Mouse (Mus musculus) CH12.LX (cell line): ENCODE measurements around the gene Scarb1.

Experiments
- CHD1 ChIP-seq: IDR thresholded peaks from 2 replicates; pipeline ENCODE4 v1.6.1; 2012; ENCODE audit warnings: low read depth, low read length, improper control_type of control experiment, inconsistent platforms
- CTCF ChIP-seq, 2 experiments: IDR thresholded peaks in 1 of 2; conservative IDR thresholded peaks in 1 of 2; 2 replicates each; pipeline ENCODE4 v1.5.1; 2011 to 2012; ENCODE audit warnings: low read depth in 2 of 2, low read length in 2 of 2, improper control_type of control experiment in 1 of 2, inconsistent platforms in 1 of 2, mild to moderate bottlenecking in 1 of 2, moderate library complexity in 1 of 2
- E2F4 ChIP-seq: IDR thresholded peaks from 2 replicates; pipeline ENCODE4 v1.6.1; 2011; ENCODE audit warnings: low read depth, low read length, improper control_type of control experiment; ENCODE audit not compliant: insufficient replicate concordance
- ETS1 ChIP-seq: conservative IDR thresholded peaks from 2 replicates; pipeline ENCODE4 v1.6.1; 2012; ENCODE audit warnings: low read depth, mild to moderate bottlenecking, inconsistent platforms, low read length, improper control_type of control experiment, moderate library complexity
- IRF4 ChIP-seq: IDR thresholded peaks from 2 replicates; pipeline ENCODE4 v1.6.1; 2014; ENCODE audit warnings: low read depth, mild to moderate bottlenecking, inconsistent platforms, low read length, improper control_type of control experiment
- POLR2A ChIP-seq: IDR thresholded peaks from 2 replicates; pipeline ENCODE4 v1.6.1; 2011; ENCODE audit warnings: low read depth, mild to moderate bottlenecking, improper control_type of control experiment, low read length
- ZC3H11A ChIP-seq: IDR thresholded peaks from 2 replicates; pipeline ENCODE4 v1.6.1; 2012; ENCODE audit warnings: low read depth, mild to moderate bottlenecking, inconsistent platforms, low read length, improper control_type of control experiment
- ZMIZ1 ChIP-seq: IDR thresholded peaks from 2 replicates; pipeline ENCODE4 v1.6.1; 2012; ENCODE audit warnings: low read depth, mild to moderate bottlenecking, inconsistent platforms, low read length, improper control_type of control experiment

GRCm38 (mm10) chr5:125270587-125271130, 70.2 kb downstream of the Scarb1 start:
- peak; percentile 63 for TF ChIP-seq ZC3H11A
- TF ChIP-seq ETS1: no peak
- TF ChIP-seq CTCF (conservative IDR thresholded peaks at IDR 0.05 in 1 of 2, IDR thresholded peaks at IDR 0.05 in 1 of 2; ENCODE audit: low read depth in 2 of 2, low read length in 2 of 2): peak; percentile 91 to 93
- TF ChIP-seq ZMIZ1: no peak
- TF ChIP-seq POLR2A: no peak
- TF ChIP-seq E2F4: no peak
- no peak for TF ChIP-seq CHD1
- TF ChIP-seq IRF4: no peak
